Mouse (Mus musculus): ENCODE measurements around the gene Rbm5.

Gene Rbm5

GRCm38 (mm10) chr9:107699376-107699980 lies 71.3 kb downstream of the Rbm5 start:
- no peak for DNase-seq

- no peak for DNase-seq
Measured at GRCm38 (mm10) chr9:107698611-107699190, 72.1 kb downstream of the Rbm5 start.

- DNase-seq = no peak
Measured at GRCm38 (mm10) chr9:107697811-107698521, 72.8 kb downstream of the Rbm5 start.

GRCm38 (mm10) chr9:107696845-107697610 lies 73.8 kb downstream of the Rbm5 start:
- no peak for DNase-seq

GRCm38 (mm10) chr9:107696106-107696479 lies 74.7 kb downstream of the Rbm5 start:
- DNase-seq = no peak

- no peak for DNase-seq
Measured at GRCm38 (mm10) chr9:107695441-107696105, 75.2 kb downstream of the Rbm5 start.

GRCm38 (mm10) chr9:107694627-107695026 lies 76.2 kb downstream of the Rbm5 start:
- DNase-seq = no peak

GRCm38 (mm10) chr9:107693433-107693987 lies 77.3 kb downstream of the Rbm5 start:
- DNase-seq = no peak

GRCm38 (mm10) chr9:107692785-107693184 lies 78.0 kb downstream of the Rbm5 start:
- no peak for DNase-seq

- no peak for DNase-seq
Measured at GRCm38 (mm10) chr9:107690391-107690790, 80.4 kb downstream of the Rbm5 start.

Measured in thymus, adult 18-20 months (tissue).